8 mouse cellular contexts compared by ENCODE assay signal in the genomic region with DNA sequence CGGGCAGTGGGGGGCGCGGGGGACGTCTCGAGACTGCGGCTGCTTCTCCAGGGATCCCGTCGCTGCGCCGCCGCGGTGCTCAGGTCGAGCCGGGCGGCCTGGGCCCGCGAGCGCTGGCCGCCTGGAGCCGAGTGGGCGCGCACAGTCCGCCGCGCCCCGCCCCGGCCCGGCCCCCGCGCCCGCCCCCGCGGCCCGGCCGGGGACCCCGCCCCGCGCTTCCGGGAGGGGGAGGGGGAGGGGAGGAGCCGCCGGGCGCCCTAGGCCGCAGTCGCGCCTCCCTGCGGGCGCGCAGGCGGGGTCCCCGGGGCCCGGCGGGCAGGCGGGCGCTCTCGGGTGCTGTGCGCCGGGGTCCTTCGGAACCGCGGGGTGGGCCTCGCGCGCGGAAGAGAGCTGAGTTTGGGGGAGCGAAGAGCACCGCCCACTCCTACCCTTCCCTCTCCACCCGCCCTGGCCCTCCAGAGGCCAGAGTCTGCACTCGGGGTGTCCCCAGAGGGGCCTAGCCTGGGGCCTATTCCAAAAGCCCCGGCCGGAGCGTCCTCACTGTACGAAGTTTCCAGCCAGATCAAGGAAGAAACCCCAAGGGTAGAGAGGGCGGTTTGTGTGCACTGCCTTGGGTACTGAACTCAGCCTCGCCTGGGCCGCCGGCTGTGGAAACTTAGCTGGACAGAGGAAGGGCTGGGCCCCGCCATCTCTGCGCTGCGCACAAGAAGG. TPM values are rescaled to one million over a fixed set of nuclear protein-coding genes. Genes with fewer than 3 reads are reported as not detected.
DNase-seq lines count a peak whose midpoint lies in the region; ATAC-seq and TF ChIP-seq lines count a peak whose summit lies in the region.

No protein-coding gene starts in this region.

- WGBS in forebrain, embryonic 16.5 days = under 1% methylated on average over 48 of the region's 79 CpGs
- WGBS in lung, adult 2 months = under 1% methylated on average over 62 of the region's 79 CpGs
- under 1% methylated on average over 45 of the region's 79 CpGs for WGBS in neural tube, embryonic 15.5 days

- intact Hi-C loops in heart, postnatal 36 days (cut with DNase I) = loop anchor here (2.0 to 5.0 kb wide), 4 partner anchors 30 to 97 kb away; no protein-coding TSS in a partner anchor

- H3K27ac ChIP-seq in forebrain, embryonic 16.5 days (ENCODE audit: low read length) = peak overlapping the region; percentile 73
- H3K27ac ChIP-seq in layer of hippocampus, adult 2 months = peak overlapping the region; percentile 98
- H3K27ac ChIP-seq in neural tube, embryonic 15.5 days (replicated peaks) = peak overlapping the region; percentile 86

- TF ChIP-seq CTCF in E14TG2a.4 (conservative IDR thresholded peaks at IDR 0.05; ENCODE audit: low read length) = no peak
- no peak; the same call in 1 of the 2 replicates for TF ChIP-seq CTCF in layer of hippocampus, adult 2 months (conservative IDR thresholded peaks at IDR 0.05)
- TF ChIP-seq CTCF in lung, adult 2 months (IDR thresholded peaks at IDR 0.05; ENCODE audit: insufficient read depth, low read length) = no peak

- peak overlapping the region; percentile 96 for H3K9ac ChIP-seq in forebrain, embryonic 16.5 days (replicated peaks; ENCODE audit: low read depth, low read length)
- H3K9ac ChIP-seq in neural tube, embryonic 15.5 days (replicated peaks) = peak overlapping the region; percentile 74

- H3K27me3 ChIP-seq in E14TG2a.4 (ENCODE audit: insufficient read depth, low read length) = peaks cover 2% of the 10 kb centered on the region; the same call in 1 of the 2 replicates
- no peaks in the 10 kb centered on the region for H3K27me3 ChIP-seq in forebrain, embryonic 16.5 days (replicated peaks; ENCODE audit: control insufficient read depth, insufficient read depth, low read length)
- no peaks in the 10 kb centered on the region for H3K27me3 ChIP-seq in neural tube, embryonic 15.5 days (replicated peaks)

- ATAC-seq in forebrain, embryonic 16.5 days = peak; percentile 85
- peak; percentile 90 for ATAC-seq in neural tube, embryonic 15.5 days (ENCODE audit: low FRiP score)

- DNase-seq in cerebellum, adult 11-12 months = peak; percentile 67
- peak; percentile 88 to 92 for DNase-seq in heart, postnatal 36 days
- DNase-seq in layer of hippocampus, adult 2 months (ENCODE audit: low spot score in 2 of 2) = peak; percentile 40 to 63
- DNase-seq in lung, adult 2 months = peak; percentile 83
- DNase-seq in testis, postnatal 10 days (ENCODE audit: low spot score) = peak; percentile 90

- peak; percentile 47; the same call in 1 of the 2 replicates for TF ChIP-seq POLR2A in lung, adult 2 months (IDR thresholded peaks at IDR 0.05; ENCODE audit: borderline replicate concordance, extremely low read depth, low read depth, low read length)

- H3K4me2 ChIP-seq in forebrain, embryonic 16.5 days (ENCODE audit: low read length) = peak overlapping the region; percentile 98
- peak overlapping the region; percentile 95 for H3K4me2 ChIP-seq in neural tube, embryonic 15.5 days

- H3K9me3 ChIP-seq in E14TG2a.4 (ENCODE audit: low read length) = no peaks in the 10 kb centered on the region
- H3K9me3 ChIP-seq in forebrain, embryonic 16.5 days (ENCODE audit: control insufficient read depth, low read length) = no peaks in the 10 kb centered on the region
- H3K9me3 ChIP-seq in neural tube, embryonic 15.5 days (replicated peaks) = no peaks in the 10 kb centered on the region

- H3K4me1 ChIP-seq in E14TG2a.4 (replicated peaks; ENCODE audit: low read depth, low read length) = peaks cover 37% of the 10 kb centered on the region
- peaks cover 20% of the 10 kb centered on the region for H3K4me1 ChIP-seq in forebrain, embryonic 16.5 days (replicated peaks; ENCODE audit: control insufficient read depth, insufficient read depth, low read length)
- peaks cover 11% of the 10 kb centered on the region for H3K4me1 ChIP-seq in lung, adult 2 months (ENCODE audit: control insufficient read depth, insufficient read depth, low read length)
- peaks cover 40% of the 10 kb centered on the region for H3K4me1 ChIP-seq in neural tube, embryonic 15.5 days

- H3K36me3 ChIP-seq in E14TG2a.4 (ENCODE audit: insufficient read depth, low read length) = peaks cover 18% of the 10 kb centered on the region
- H3K36me3 ChIP-seq in forebrain, embryonic 16.5 days (ENCODE audit: control insufficient read depth, insufficient read depth) = no peaks in the 10 kb centered on the region
- no peaks in the 10 kb centered on the region for H3K36me3 ChIP-seq in neural tube, embryonic 15.5 days

- peak overlapping the region; percentile 97 for H3K4me3 ChIP-seq in E14TG2a.4 (replicated peaks; ENCODE audit: low read length)
- H3K4me3 ChIP-seq in forebrain, embryonic 16.5 days (replicated peaks; ENCODE audit: low read length) = peak overlapping the region; percentile 56
- peak overlapping the region; percentile 95 for H3K4me3 ChIP-seq in layer of hippocampus, adult 2 months
- peak overlapping the region; percentile 84 for H3K4me3 ChIP-seq in lung, adult 2 months (replicated peaks; ENCODE audit: extremely low read depth, low read depth, low read length)
- peak overlapping the region; percentile 74 for H3K4me3 ChIP-seq in neural tube, embryonic 15.5 days (replicated peaks)

RNA-seq across cellular contexts. Expression of a gene that starts 0.5 kb away (rescaled TPM):
- polyA plus RNA-seq in forebrain, embryonic 16.5 days (2015; fragmentation: Nextera tagmentation; extraction: Ambion mirVana) = 20.5 and 23.4 TPM in 2 replicates
- total RNA-seq in heart, postnatal 36 days (2021) = 10 to 100 TPM; 61.8 to 69.5 TPM
- 10 to 100 TPM; 66.0 to 68.1 TPM for total RNA-seq in layer of hippocampus, adult 2 months (2021)
- polyA plus RNA-seq in lung, adult 2 months (2012; rRNA removed) = 22.0 and 26.9 TPM in 2 replicates
- polyA plus RNA-seq in neural tube, embryonic 15.5 days (2015; fragmentation: Nextera tagmentation; extraction: Ambion mirVana) = 15.2 and 22.0 TPM in 2 replicates

Comparison
In these comparisons a context has a peak if more than half of its experiments do, and no peak if none do; other contexts are left out.
1. Peak in every context shown above with its lines: DNase-seq, ATAC-seq, H3K4me3 ChIP-seq and H3K27ac ChIP-seq.